Mouse (Mus musculus): ENCODE data around the gene Tekt5. TPM values are rescaled to one million over a fixed set of nuclear protein-coding genes. Genes with fewer than 3 reads are reported as not detected.

Gene Tekt5
- polyA plus RNA-seq, 1 experiment from 2014 or later: 3.9 TPM

GRCm38 (mm10) chr16:10420447-10421054 lies 25.3 kb upstream of the Tekt5 start:
- ATAC-seq (ENCODE audit: low read depth) (no peak), DNase-seq (ENCODE audit: low spot score) (no peak)
- no peak overlapping the region for H3K4me3 ChIP-seq (ENCODE audit: low read depth, low read length)
- H3K27me3 ChIP-seq (replicated peaks; ENCODE audit: control insufficient read depth, insufficient read depth, low read length): no peaks in the 10 kb centered on the region
- H3K9ac ChIP-seq (ENCODE audit: low read depth, low read length): no peak overlapping the region
- no peak overlapping the region for H3K4me2 ChIP-seq (ENCODE audit: low read depth, low read length)
- H3K9me3 ChIP-seq (ENCODE audit: control insufficient read depth, low read length): no peaks in the 10 kb centered on the region
- no peaks in the 10 kb centered on the region for H3K4me1 ChIP-seq (ENCODE audit: control insufficient read depth, insufficient read depth, low read length)
- WGBS: 93% methylated on average over 9 of the region's 9 CpGs
- H3K36me3 ChIP-seq (ENCODE audit: control insufficient read depth, insufficient read depth, low read length): peaks cover 95% of the 10 kb centered on the region
- H3K27ac ChIP-seq (replicated peaks; ENCODE audit: low read depth, low read length): no peak overlapping the region

DNA sequence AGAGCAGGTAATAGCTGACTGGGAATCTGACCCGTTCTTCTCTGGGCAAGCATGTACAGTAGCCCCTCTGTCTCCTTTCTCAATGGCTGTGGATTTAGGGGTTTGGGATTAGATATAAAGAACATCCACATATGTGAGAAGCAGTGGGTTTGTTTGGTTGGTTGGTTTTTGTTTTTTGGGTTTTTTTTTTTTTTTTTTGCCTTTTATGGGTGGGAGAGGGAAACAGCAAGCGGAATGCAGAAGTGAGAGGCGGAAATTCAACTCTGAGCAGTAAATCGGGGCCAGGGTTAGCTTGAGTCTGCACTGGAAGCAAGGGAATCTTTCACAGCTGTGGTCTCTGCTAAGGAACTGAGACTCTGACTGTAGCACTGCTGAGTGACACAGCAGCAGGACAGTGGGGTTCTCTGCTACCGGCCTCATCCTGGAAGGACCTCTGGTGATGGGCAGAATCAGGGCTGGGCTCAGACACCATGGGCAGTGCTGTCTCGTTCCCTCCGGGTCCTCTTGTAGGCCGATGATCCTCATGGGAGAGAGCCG lies 22.5 kb upstream of the Tekt5 start:
- Histone ChIP-seq H3K27ac (replicated peaks; ENCODE audit: low read depth, low read length) (no peak overlapping the region), H3K9me3 (ENCODE audit: control insufficient read depth, low read length) (no peaks in the 10 kb centered on the region), H3K4me1 (ENCODE audit: control insufficient read depth, insufficient read depth, low read length) (0 out of 2 replicates have a peak, but pooled peaks cover under 1% of the 10 kb centered on the region), H3K9ac (ENCODE audit: low read depth, low read length) (no peak overlapping the region), H3K27me3 (replicated peaks; ENCODE audit: control insufficient read depth, insufficient read depth, low read length) (no peaks in the 10 kb centered on the region), H3K36me3 (ENCODE audit: control insufficient read depth, insufficient read depth, low read length) (peaks cover 93% of the 10 kb centered on the region), H3K4me3 (ENCODE audit: low read depth, low read length) (no peak overlapping the region), H3K4me2 (ENCODE audit: low read depth, low read length) (no peak overlapping the region)
- 91% methylated on average over 9 of the region's 9 CpGs for WGBS
- no peak for DNase-seq (ENCODE audit: low spot score)
- no peak for ATAC-seq (ENCODE audit: low read depth)

DNA sequence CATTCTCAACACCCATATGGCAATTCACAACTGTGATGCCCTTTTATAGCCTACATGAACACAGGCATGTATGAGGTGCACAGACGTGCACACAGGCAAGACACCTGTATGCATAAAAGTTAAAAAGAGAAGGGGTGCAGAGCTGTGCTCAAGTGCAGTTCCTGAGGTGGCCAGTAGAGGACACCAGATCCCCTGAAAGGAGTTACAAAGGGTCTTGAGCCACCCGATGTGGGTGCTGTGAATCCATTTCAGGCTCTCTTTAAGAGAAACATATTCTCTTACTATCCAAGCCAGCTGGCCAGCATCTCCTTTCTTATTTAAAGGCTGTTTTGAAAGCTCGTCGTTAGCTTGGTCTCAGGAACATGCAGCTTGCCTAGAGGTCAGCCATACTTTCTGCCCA lies 21.6 kb upstream of the Tekt5 start:
- H3K27ac ChIP-seq (replicated peaks; ENCODE audit: low read depth, low read length): no peak overlapping the region
- H3K4me1 ChIP-seq (ENCODE audit: control insufficient read depth, insufficient read depth, low read length): peaks cover 6% of the 10 kb centered on the region; the same call in 1 of the 2 replicates
- 91% methylated on average over 4 of the region's 4 CpGs for WGBS
- DNase-seq (ENCODE audit: low spot score): no peak
- no peaks in the 10 kb centered on the region for H3K9me3 ChIP-seq (ENCODE audit: control insufficient read depth, low read length)
- H3K27me3 ChIP-seq (replicated peaks; ENCODE audit: control insufficient read depth, insufficient read depth, low read length): no peaks in the 10 kb centered on the region
- H3K9ac ChIP-seq (ENCODE audit: low read depth, low read length): no peak overlapping the region
- H3K36me3 ChIP-seq (ENCODE audit: control insufficient read depth, insufficient read depth, low read length): peaks cover 84% of the 10 kb centered on the region
- H3K4me2 ChIP-seq (ENCODE audit: low read depth, low read length): no peak overlapping the region
- no peak for ATAC-seq (ENCODE audit: low read depth)
- H3K4me3 ChIP-seq (ENCODE audit: low read depth, low read length): no peak overlapping the region

- WGBS: 68% methylated on average over 6 of the region's 6 CpGs
- no peaks in the 10 kb centered on the region for H3K27me3 ChIP-seq (replicated peaks; ENCODE audit: control insufficient read depth, insufficient read depth, low read length)
- no peak for ATAC-seq (ENCODE audit: low read depth)
Observed at GRCm38 (mm10) chr16:10415976-10416375, 20.7 kb upstream of the Tekt5 start.

DNA sequence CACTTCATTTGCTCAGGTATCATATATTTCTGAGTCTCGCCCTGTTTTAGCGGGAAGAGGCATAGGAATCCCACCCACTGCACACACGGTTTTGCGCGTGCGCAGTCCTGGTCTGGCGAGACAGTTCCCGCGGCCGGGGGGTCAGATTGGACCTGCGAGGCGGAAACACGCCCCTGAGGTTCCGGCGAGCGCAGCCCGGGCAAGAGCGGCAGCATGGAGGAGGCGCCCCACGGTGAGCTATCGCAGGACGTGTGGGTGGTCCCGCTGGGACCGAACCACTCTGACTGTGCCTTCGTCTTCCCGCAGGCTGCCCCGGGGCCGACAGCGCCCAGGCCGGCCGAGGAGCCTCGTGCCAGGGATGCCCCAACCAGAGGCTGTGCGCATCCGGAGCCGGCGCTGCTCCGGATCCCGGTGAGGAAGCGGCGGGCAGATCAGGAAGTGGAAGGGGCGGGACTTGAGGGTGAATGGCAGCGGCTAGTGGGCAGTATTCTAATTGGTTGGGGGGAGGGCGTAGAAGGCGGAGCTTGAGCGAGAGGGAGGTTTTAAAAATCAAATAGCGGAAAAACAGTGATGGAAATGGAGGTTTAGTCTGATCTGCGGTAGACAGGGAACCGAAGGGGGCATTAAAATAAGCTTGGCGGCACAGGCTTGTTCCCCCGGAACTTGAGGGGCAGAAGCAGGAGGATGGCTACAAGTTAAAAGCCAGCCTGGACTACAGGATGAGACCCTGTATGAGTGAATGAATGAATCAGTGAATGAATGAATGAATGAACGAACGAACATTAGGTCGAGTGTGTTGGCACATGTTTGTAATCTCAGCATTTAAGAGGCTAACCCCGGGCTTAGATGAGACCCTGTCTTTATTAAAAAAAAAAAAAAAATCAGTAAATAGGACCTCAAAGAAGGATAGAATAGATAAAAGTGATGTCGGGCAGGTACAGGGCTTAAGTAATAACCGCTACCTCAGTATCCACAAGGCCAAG lies 16.8 kb upstream of the Tekt5 start, which contains the start of gene Nubp1:
Nubp1 (plus strand) TSS at position 185 of the 983 bp plus-strand sequence.
- ATAC-seq (ENCODE audit: low read depth): peak; percentile 98

More at GRCm38 (mm10) chr16:10415976-10416375, 20.7 kb upstream of the Tekt5 start:
- peaks cover 12% of the 10 kb centered on the region for H3K4me1 ChIP-seq (ENCODE audit: control insufficient read depth, insufficient read depth, low read length)
- H3K9ac ChIP-seq (ENCODE audit: low read depth, low read length): no peak overlapping the region
- no peak overlapping the region for H3K4me3 ChIP-seq (ENCODE audit: low read depth, low read length)
- H3K36me3 ChIP-seq (ENCODE audit: control insufficient read depth, insufficient read depth, low read length): peaks cover 75% of the 10 kb centered on the region
- no peak overlapping the region for H3K4me2 ChIP-seq (ENCODE audit: low read depth, low read length)
- no peak for DNase-seq (ENCODE audit: low spot score)
- H3K9me3 ChIP-seq (ENCODE audit: control insufficient read depth, low read length): no peaks in the 10 kb centered on the region
- no peak overlapping the region for H3K27ac ChIP-seq (replicated peaks; ENCODE audit: low read depth, low read length)

DNA sequence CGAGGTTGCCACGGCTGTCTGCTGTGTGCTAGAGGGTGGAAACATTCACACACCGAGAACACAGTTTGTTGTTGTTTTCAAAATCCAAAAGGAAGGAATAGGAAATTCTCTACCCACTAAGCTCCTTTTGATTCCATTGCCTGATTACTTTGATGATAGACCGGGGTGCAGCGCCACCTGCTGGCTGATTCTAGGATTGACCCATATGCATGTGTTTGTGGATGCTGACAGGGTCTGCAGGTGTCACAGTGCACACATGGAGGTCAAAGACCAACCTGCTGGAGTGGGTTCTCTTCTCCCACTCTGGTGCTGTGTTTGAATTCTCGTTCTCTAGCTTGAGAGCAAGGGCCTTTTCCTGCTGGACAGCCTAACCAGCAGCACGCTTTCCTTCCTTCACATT lies 3.9 kb upstream of the Tekt5 start:
- Histone ChIP-seq H3K9ac (ENCODE audit: low read depth, low read length) (no peak overlapping the region), H3K27ac (replicated peaks; ENCODE audit: low read depth, low read length) (no peak overlapping the region), H3K4me3 (ENCODE audit: low read depth, low read length) (no peak overlapping the region), H3K9me3 (ENCODE audit: control insufficient read depth, low read length) (no peaks in the 10 kb centered on the region), H3K36me3 (ENCODE audit: control insufficient read depth, insufficient read depth, low read length) (no peaks in the 10 kb centered on the region), H3K4me2 (ENCODE audit: low read depth, low read length) (no peak overlapping the region), H3K4me1 (ENCODE audit: control insufficient read depth, insufficient read depth, low read length) (peaks cover 6% of the 10 kb centered on the region; the same call in 1 of the 2 replicates), H3K27me3 (replicated peaks; ENCODE audit: control insufficient read depth, insufficient read depth, low read length) (peaks cover 15% of the 10 kb centered on the region)
- ATAC-seq (ENCODE audit: low read depth) (no peak), DNase-seq (ENCODE audit: low spot score) (peak; percentile 66)
- WGBS: 27% methylated on average over 7 of the region's 7 CpGs

More for the DNA sequence above, 16.8 kb upstream of the Tekt5 start, which contains the start of gene Nubp1:
- Histone ChIP-seq H3K4me2 (ENCODE audit: low read depth, low read length) (peak within 1 kb of the TSS; percentile 73), H3K9me3 (ENCODE audit: control insufficient read depth, low read length) (no peaks in the 10 kb centered on the region), H3K36me3 (ENCODE audit: control insufficient read depth, insufficient read depth, low read length) (peaks cover 37% of the 10 kb centered on the region), H3K4me1 (ENCODE audit: control insufficient read depth, insufficient read depth, low read length) (peaks cover 12% of the 10 kb centered on the region), H3K9ac (ENCODE audit: low read depth, low read length) (peak within 1 kb of the TSS; percentile 77), H3K4me3 (ENCODE audit: low read depth, low read length) (peak within 1 kb of the TSS; percentile 60), H3K27ac (replicated peaks; ENCODE audit: low read depth, low read length) (peak within 1 kb of the TSS; percentile 89), H3K27me3 (replicated peaks; ENCODE audit: control insufficient read depth, insufficient read depth, low read length) (no peaks in the 10 kb centered on the region)
- peak; percentile 98 for DNase-seq (ENCODE audit: low spot score)
- WGBS: 3% methylated on average over 46 of the region's 56 CpGs

DNA sequence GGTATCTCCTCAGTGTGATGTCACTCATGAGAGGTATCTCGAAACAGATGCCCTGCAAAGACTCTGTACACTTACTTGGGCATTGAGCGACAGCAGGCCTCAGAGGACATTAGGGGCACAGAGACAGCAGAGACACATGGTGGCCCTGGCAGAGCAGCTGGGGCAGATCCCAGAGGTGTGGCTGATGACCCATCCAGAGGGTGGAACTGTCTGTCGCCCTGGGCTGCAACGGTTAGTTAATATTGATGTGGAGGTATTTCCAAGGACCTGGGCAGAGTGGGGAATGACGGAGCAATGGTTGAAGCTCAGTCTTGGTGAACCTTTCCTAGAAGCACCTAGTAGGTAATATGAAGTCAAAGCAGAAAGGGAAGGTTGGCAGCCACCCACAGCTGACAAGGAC lies 3.5 kb upstream of the Tekt5 start:
- peaks cover 15% of the 10 kb centered on the region for H3K27me3 ChIP-seq (replicated peaks; ENCODE audit: control insufficient read depth, insufficient read depth, low read length)
- H3K4me3 ChIP-seq (ENCODE audit: low read depth, low read length): no peak overlapping the region
- no peak for ATAC-seq (ENCODE audit: low read depth)
- no peak overlapping the region for H3K27ac ChIP-seq (replicated peaks; ENCODE audit: low read depth, low read length)
- no peak overlapping the region for H3K9ac ChIP-seq (ENCODE audit: low read depth, low read length)
- no peaks in the 10 kb centered on the region for H3K36me3 ChIP-seq (ENCODE audit: control insufficient read depth, insufficient read depth, low read length)
- H3K9me3 ChIP-seq (ENCODE audit: control insufficient read depth, low read length): no peaks in the 10 kb centered on the region
- WGBS: 73% methylated on average over 5 of the region's 5 CpGs
- no peak overlapping the region for H3K4me2 ChIP-seq (ENCODE audit: low read depth, low read length)
- H3K4me1 ChIP-seq (ENCODE audit: control insufficient read depth, insufficient read depth, low read length): peaks cover 6% of the 10 kb centered on the region; the same call in 1 of the 2 replicates
- DNase-seq (ENCODE audit: low spot score): no peak

- no peaks in the 10 kb centered on the region for H3K9me3 ChIP-seq (ENCODE audit: control insufficient read depth, low read length)
- no peaks in the 10 kb centered on the region for H3K36me3 ChIP-seq (ENCODE audit: control insufficient read depth, insufficient read depth, low read length)
- H3K4me3 ChIP-seq (ENCODE audit: low read depth, low read length): no peak overlapping the region
- no peak overlapping the region for H3K27ac ChIP-seq (replicated peaks; ENCODE audit: low read depth, low read length)
- WGBS: 82% methylated on average over 9 of the region's 9 CpGs
- H3K4me2 ChIP-seq (ENCODE audit: low read depth, low read length): no peak overlapping the region
- H3K27me3 ChIP-seq (replicated peaks; ENCODE audit: control insufficient read depth, insufficient read depth, low read length): peaks cover 15% of the 10 kb centered on the region
- H3K9ac ChIP-seq (ENCODE audit: low read depth, low read length): no peak overlapping the region
- peaks cover 6% of the 10 kb centered on the region; the same call in 1 of the 2 replicates for H3K4me1 ChIP-seq (ENCODE audit: control insufficient read depth, insufficient read depth, low read length)
- ATAC-seq (ENCODE audit: low read depth): no peak
- DNase-seq (ENCODE audit: low spot score): no peak
Observed at GRCm38 (mm10) chr16:10392587-10392986, 2.7 kb downstream of the Tekt5 start.
